Mouse (Mus musculus): ENCODE measurements around the gene Fam69a.
"Not testable (repeated sequence)": the region's sequence is repeated elsewhere in the genome, so short reads cannot be mapped to it uniquely, and the experiment has no call there.

The Fam69a gene

GRCm38 (mm10) chr5:107982016-107982415 is 4.9 kb downstream of the Fam69a start:
- no peak for DNase-seq (ENCODE audit: extremely low spot score, low read depth, low spot score)

GRCm38 (mm10) chr5:107979901-107980300 is 7.0 kb downstream of the Fam69a start:
- no peak for DNase-seq (ENCODE audit: extremely low spot score, low read depth, low spot score)

- DNase-seq (ENCODE audit: extremely low spot score, low read depth, low spot score): no peak
Measured at GRCm38 (mm10) chr5:107978289-107979035, 8.4 kb downstream of the Fam69a start.

GRCm38 (mm10) chr5:107977640-107978288 is 9.1 kb downstream of the Fam69a start:
- no peak for DNase-seq (ENCODE audit: extremely low spot score, low read depth, low spot score)

- no peak for DNase-seq (ENCODE audit: extremely low spot score, low read depth, low spot score)
Measured at GRCm38 (mm10) chr5:107973310-107973709, 13.6 kb downstream of the Fam69a start.

- DNase-seq (ENCODE audit: extremely low spot score, low read depth, low spot score): no peak
Measured at GRCm38 (mm10) chr5:107972444-107973272, 14.2 kb downstream of the Fam69a start.

- no peak for DNase-seq (ENCODE audit: extremely low spot score, low read depth, low spot score)
Measured at GRCm38 (mm10) chr5:107971069-107971468, 15.8 kb downstream of the Fam69a start.

GRCm38 (mm10) chr5:107969818-107970217 is 17.1 kb downstream of the Fam69a start:
- not testable (repeated sequence) for DNase-seq (ENCODE audit: extremely low spot score, low read depth, low spot score)

GRCm38 (mm10) chr5:107968079-107968478 is 18.8 kb downstream of the Fam69a start:
- DNase-seq (ENCODE audit: extremely low spot score, low read depth, low spot score): no peak

GRCm38 (mm10) chr5:107966841-107967457 is 19.9 kb downstream of the Fam69a start:
- no peak for DNase-seq (ENCODE audit: extremely low spot score, low read depth, low spot score)

- no peak for DNase-seq (ENCODE audit: extremely low spot score, low read depth, low spot score)
Measured at GRCm38 (mm10) chr5:107966156-107966555, 20.7 kb downstream of the Fam69a start.

- DNase-seq (ENCODE audit: extremely low spot score, low read depth, low spot score): no peak
Measured at GRCm38 (mm10) chr5:107965355-107965991, 21.4 kb downstream of the Fam69a start.

- no peak for DNase-seq (ENCODE audit: extremely low spot score, low read depth, low spot score)
Measured at GRCm38 (mm10) chr5:107964031-107964758, 22.7 kb downstream of the Fam69a start.

- DNase-seq (ENCODE audit: extremely low spot score, low read depth, low spot score): no peak
Measured at GRCm38 (mm10) chr5:107961438-107962251, 25.2 kb downstream of the Fam69a start.

GRCm38 (mm10) chr5:107960532-107961202 is 26.2 kb downstream of the Fam69a start:
- no peak for DNase-seq (ENCODE audit: extremely low spot score, low read depth, low spot score)

GRCm38 (mm10) chr5:107959624-107960300 is 27.1 kb downstream of the Fam69a start:
- DNase-seq (ENCODE audit: extremely low spot score, low read depth, low spot score): no peak

- DNase-seq (ENCODE audit: extremely low spot score, low read depth, low spot score): no peak
Measured at GRCm38 (mm10) chr5:107950643-107951042, 36.2 kb downstream of the Fam69a start.

GRCm38 (mm10) chr5:107949607-107950006 is 37.3 kb downstream of the Fam69a start:
- DNase-seq (ENCODE audit: extremely low spot score, low read depth, low spot score): no peak

All from hindlimb bud, embryonic 11.5 days (tissue).